Mouse (Mus musculus) liver, postnatal 0 days (tissue): ENCODE results near the gene Vac14.

Source experiments
- CTCF ChIP-seq: sonication (generic); IDR thresholded peaks from 2 replicates; pipeline ENCODE4 v1.5.1; 2016; ENCODE audit warnings: antibody characterized with exemption, low read depth
- EP300 ChIP-seq: IDR thresholded peaks from 2 replicates; pipeline ENCODE4 v1.6.1; 2016; ENCODE audit warnings: antibody characterized with exemption, low read depth, mild to moderate bottlenecking

DNA sequence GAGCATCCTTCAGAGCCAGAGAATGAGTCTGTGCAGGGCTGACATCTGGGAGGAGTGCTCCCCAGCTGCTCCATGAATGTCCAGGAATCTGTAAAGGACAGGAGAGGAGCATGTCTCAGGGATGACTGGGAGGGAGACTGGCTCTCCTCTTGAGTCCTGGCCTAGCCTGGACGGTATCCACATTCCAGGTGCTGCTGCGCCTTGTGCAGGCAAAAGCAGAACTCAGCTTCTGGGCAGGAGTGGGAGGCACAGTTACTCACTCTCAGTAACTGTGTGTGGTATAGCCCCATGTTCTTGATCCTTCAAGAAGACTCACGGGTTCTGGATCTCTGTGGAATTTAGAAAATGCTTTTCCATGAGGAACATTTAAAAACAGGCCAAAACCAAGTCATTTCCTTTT is 11.7 kb downstream of the Vac14 start:
- TF ChIP-seq CTCF, result no peak
- TF ChIP-seq EP300, result no peak
